In the genomic region with DNA sequence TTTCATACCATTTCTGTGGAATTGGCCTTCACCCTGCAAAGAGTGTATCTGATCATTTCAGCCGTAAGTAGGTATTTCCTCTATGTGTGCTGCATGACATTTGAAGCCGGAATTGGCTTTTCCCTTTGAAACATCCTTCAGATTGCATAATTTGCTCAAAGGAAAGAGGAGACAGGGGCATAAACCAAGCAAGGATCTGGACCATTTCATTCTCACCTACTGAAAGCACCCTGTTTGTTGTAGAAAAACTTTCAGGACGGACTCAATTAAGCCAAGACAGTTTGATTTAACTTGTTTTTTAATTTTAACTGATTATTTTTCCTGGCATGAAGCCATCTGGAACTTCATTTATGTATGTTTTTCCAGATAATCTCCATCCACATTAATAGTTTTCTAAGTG, we compare ENCODE assay signal across 34 mouse cellular contexts.
"Had no signal": no experiment of that assay in that cellular context is flagged by ENCODE, and none has a peak within 500 bp of the region (broad histone marks: within the 10 kb centered on the region; RNA-seq: fewer than 3 reads in every experiment).

No protein-coding gene starts in this region.

- DNase-seq: heart, postnatal 10 days; heart, postnatal 14 days; heart, postnatal 36 days; heart, postnatal 4 days; kidney, adult 11 months; kidney, adult 18-20 months; kidney, adult 2 months; kidney, adult 8-10 months; kidney, adult 9 months; kidney, postnatal 10 days; kidney, postnatal 14 days; kidney, postnatal 25 days; kidney, postnatal 36 days; kidney, postnatal 4 days; layer of hippocampus, adult 9-11 months; layer of hippocampus, postnatal 36 days had no signal

- H3K27ac ChIP-seq: heart, embryonic 10.5 days; heart, embryonic 13.5 days; heart, embryonic 15.5 days; hindbrain, embryonic 10.5 days; hindbrain, embryonic 12.5 days; hindbrain, embryonic 13.5 days; hindbrain, embryonic 14.5 days; hindbrain, embryonic 15.5 days; hindbrain, postnatal 0 days; intestine, embryonic 15.5 days; kidney, embryonic 15.5 days; kidney, postnatal 0 days; layer of hippocampus, adult 2 months had no signal

- H3K4me1 ChIP-seq: heart, embryonic 10.5 days; heart, embryonic 12.5 days; heart, embryonic 15.5 days; intestine, embryonic 15.5 days; kidney, embryonic 15.5 days had no signal

- H3K4me2 ChIP-seq: heart, embryonic 11.5 days; heart, embryonic 12.5 days; heart, embryonic 13.5 days; heart, embryonic 15.5 days; hindbrain, embryonic 12.5 days; hindbrain, embryonic 13.5 days; hindbrain, embryonic 14.5 days; hindbrain, embryonic 15.5 days; intestine, embryonic 15.5 days; kidney, embryonic 15.5 days had no signal

- H3K27me3 ChIP-seq: heart, embryonic 12.5 days; heart, embryonic 13.5 days; heart, embryonic 15.5 days; hindbrain, embryonic 12.5 days; hindbrain, embryonic 13.5 days; hindbrain, embryonic 15.5 days; intestine, embryonic 15.5 days; kidney, embryonic 15.5 days had no signal

- H3K4me3 ChIP-seq: heart, embryonic 10.5 days; heart, embryonic 12.5 days; heart, embryonic 13.5 days; heart, embryonic 15.5 days; hindbrain, embryonic 10.5 days; hindbrain, embryonic 12.5 days; hindbrain, embryonic 13.5 days; hindbrain, embryonic 15.5 days; intestine, embryonic 15.5 days; kidney, embryonic 15.5 days; layer of hippocampus, adult 2 months had no signal

- H3K9me3 ChIP-seq: heart, embryonic 10.5 days; heart, embryonic 12.5 days; heart, embryonic 13.5 days; heart, embryonic 15.5 days; hindbrain, embryonic 10.5 days; hindbrain, embryonic 12.5 days; hindbrain, embryonic 13.5 days; hindbrain, embryonic 15.5 days; intestine, embryonic 15.5 days; kidney, embryonic 15.5 days had no signal

- ATAC-seq: hindbrain, postnatal 0 days; inflammation-experienced regulatory T-cells, adult 6 months; intestine, embryonic 15.5 days; intestine, embryonic 16.5 days; intestine, postnatal 0 days had no signal

- H3K36me3 ChIP-seq: heart, embryonic 10.5 days; heart, embryonic 12.5 days; heart, embryonic 13.5 days; heart, embryonic 15.5 days; hindbrain, embryonic 10.5 days; hindbrain, embryonic 12.5 days; hindbrain, embryonic 13.5 days; hindbrain, embryonic 15.5 days; intestine, embryonic 15.5 days; kidney, embryonic 15.5 days had no signal

- H3K9ac ChIP-seq: heart, embryonic 12.5 days; heart, embryonic 13.5 days; heart, embryonic 15.5 days; hindbrain, embryonic 12.5 days; hindbrain, embryonic 13.5 days; hindbrain, embryonic 14.5 days; hindbrain, embryonic 15.5 days; intestine, embryonic 15.5 days; kidney, embryonic 15.5 days had no signal
